ENCODE assay signal across 8 mouse cellular contexts in the genomic region with DNA sequence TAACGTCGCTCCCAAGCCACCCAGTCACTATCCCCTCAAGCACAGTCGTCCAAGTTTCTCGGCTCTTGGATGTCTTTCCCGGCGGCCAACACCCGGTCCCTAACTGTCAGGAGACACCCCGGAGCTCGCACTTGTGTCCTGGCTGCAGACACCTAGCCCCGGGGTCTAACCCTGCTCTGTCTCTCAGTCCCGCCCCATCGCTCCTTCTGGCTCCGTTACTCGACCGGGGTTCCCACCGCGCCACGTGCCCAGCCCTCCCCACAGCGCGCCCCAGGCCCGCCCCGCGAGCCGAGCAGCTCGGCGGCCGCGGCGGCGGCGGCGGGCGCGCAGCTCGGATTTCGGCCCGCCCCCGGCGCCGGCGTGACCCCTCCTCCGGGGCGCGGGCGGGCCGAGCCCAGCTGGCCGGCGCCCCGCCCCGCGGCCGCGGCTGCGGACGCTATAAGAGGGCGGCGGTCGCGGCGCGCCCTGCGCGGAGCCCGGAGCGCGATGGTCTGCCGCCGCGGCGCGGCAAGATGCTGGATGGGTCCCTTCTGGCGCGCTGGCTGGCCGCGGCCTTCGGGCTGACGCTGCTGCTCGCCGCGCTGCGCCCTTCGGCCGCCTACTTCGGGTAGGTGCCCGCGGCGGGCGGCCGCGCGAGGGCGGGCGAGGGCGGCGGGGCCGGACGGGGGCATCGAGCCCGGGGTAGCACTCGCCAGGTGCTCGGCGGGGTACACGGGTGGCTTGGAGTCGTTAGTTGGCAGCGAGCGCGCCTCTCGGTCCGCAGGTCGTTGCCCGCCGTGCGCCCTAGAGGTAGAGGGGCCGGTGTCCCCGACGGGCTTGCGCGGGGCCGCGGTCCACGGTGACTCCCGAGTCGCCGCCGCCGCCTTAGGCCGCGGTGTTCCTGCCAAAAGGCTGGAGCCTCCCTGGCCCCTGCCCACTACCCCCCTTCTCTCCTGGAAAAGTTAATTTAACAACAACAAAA. TPM values are rescaled to one million over a fixed set of nuclear protein-coding genes. Genes with fewer than 3 reads are reported as not detected.
DNase-seq lines count a peak whose midpoint lies in the region; ATAC-seq and TF ChIP-seq lines count a peak whose summit lies in the region.

A gene (plus strand): TSS at position 468 of the 961 bp plus-strand sequence.

- peak within 1 kb of the TSS; percentile 68 for H3K4me3 ChIP-seq in forebrain, embryonic 10.5 days
- H3K4me3 ChIP-seq in heart, postnatal 0 days (ENCODE audit: low read depth, low read length) = peak within 1 kb of the TSS; percentile 58
- peak within 1 kb of the TSS; percentile 72 for H3K4me3 ChIP-seq in stomach, embryonic 16.5 days (replicated peaks; ENCODE audit: low read length)

- TF ChIP-seq EP300 in heart, postnatal 0 days (IDR thresholded peaks at IDR 0.05; ENCODE audit: low read depth) = no peak

- H3K36me3 ChIP-seq in forebrain, embryonic 10.5 days (replicated peaks) = no peaks in the 10 kb centered on the region
- no peaks in the 10 kb centered on the region for H3K36me3 ChIP-seq in heart, postnatal 0 days (replicated peaks; ENCODE audit: control insufficient read depth, insufficient read depth, low read length)
- no peaks in the 10 kb centered on the region for H3K36me3 ChIP-seq in stomach, embryonic 16.5 days (ENCODE audit: control insufficient read depth, insufficient read depth, low read length)

- peak within 1 kb of the TSS; percentile 85 for H3K27ac ChIP-seq in forebrain, embryonic 10.5 days
- H3K27ac ChIP-seq in heart, postnatal 0 days (ENCODE audit: low read depth) = peak within 1 kb of the TSS; percentile 39
- no peak within 1 kb of the TSS; the same call in 1 of the 2 replicates for H3K27ac ChIP-seq in stomach, embryonic 16.5 days (ENCODE audit: low read length)

- 2% methylated on average over 122 of the region's 128 CpGs for WGBS in forebrain, embryonic 10.5 days
- under 1% methylated on average over 111 of the region's 128 CpGs for WGBS in heart, postnatal 0 days
- under 1% methylated on average over 116 of the region's 128 CpGs for WGBS in stomach, embryonic 16.5 days

- peak; percentile 80 for ATAC-seq in heart, postnatal 0 days (ENCODE audit: insufficient read depth, low read depth)
- peak; percentile 85 for ATAC-seq in stomach, embryonic 16.5 days (ENCODE audit: insufficient read depth, low FRiP score)

- H3K27me3 ChIP-seq in forebrain, embryonic 10.5 days (ENCODE audit: poor library complexity, severe bottlenecking) = peaks cover 93% of the 10 kb centered on the region
- peaks cover 45% of the 10 kb centered on the region for H3K27me3 ChIP-seq in heart, postnatal 0 days (ENCODE audit: control insufficient read depth, insufficient read depth, low read length)
- H3K27me3 ChIP-seq in stomach, embryonic 16.5 days (ENCODE audit: control insufficient read depth, insufficient read depth, low read length) = peaks cover 29% of the 10 kb centered on the region

- H3K4me1 ChIP-seq in forebrain, embryonic 10.5 days = peaks cover 68% of the 10 kb centered on the region
- H3K4me1 ChIP-seq in heart, postnatal 0 days (ENCODE audit: control insufficient read depth, insufficient read depth) = peaks cover 3% of the 10 kb centered on the region; the same call in 1 of the 2 replicates
- H3K4me1 ChIP-seq in stomach, embryonic 16.5 days (ENCODE audit: control insufficient read depth, insufficient read depth, low read length) = peaks cover 24% of the 10 kb centered on the region

- peak within 1 kb of the TSS; percentile 58 for H3K9ac ChIP-seq in heart, postnatal 0 days (replicated peaks; ENCODE audit: low read depth, low read length)
- peak within 1 kb of the TSS; percentile 80 for H3K9ac ChIP-seq in stomach, embryonic 16.5 days (ENCODE audit: low read length)

- peak; percentile 63 to 65 for DNase-seq in urinary bladder, adult 18-20 months (ENCODE audit: low spot score in 2 of 2)
- no peak for DNase-seq in urinary bladder, postnatal 10 days (ENCODE audit: low spot score)
- DNase-seq in forebrain, embryonic 10.5 days (ENCODE audit: extremely low spot score, low spot score) = peak; percentile 54
- DNase-seq in heart, postnatal 0 days (ENCODE audit: low spot score) = peak; percentile 52
- DNase-seq in kidney, postnatal 36 days = peak; percentile 53 to 84
- DNase-seq in lung, postnatal 25 days (ENCODE audit: low spot score) = peak; percentile 41
- no peak for DNase-seq in frontal cortex, postnatal 25 days (ENCODE audit: low spot score in 2 of 2)

- TF ChIP-seq CTCF in heart, postnatal 0 days (IDR thresholded peaks at IDR 0.05; ENCODE audit: low read depth) = no peak

- no peaks in the 10 kb centered on the region for H3K9me3 ChIP-seq in forebrain, embryonic 10.5 days
- no peaks in the 10 kb centered on the region for H3K9me3 ChIP-seq in heart, postnatal 0 days (replicated peaks; ENCODE audit: control insufficient read depth, low read length)
- no peaks in the 10 kb centered on the region for H3K9me3 ChIP-seq in stomach, embryonic 16.5 days (replicated peaks; ENCODE audit: control insufficient read depth, low read length)

- peak within 1 kb of the TSS; percentile 74 for H3K4me2 ChIP-seq in heart, postnatal 0 days (ENCODE audit: low read depth, low read length)
- peak within 1 kb of the TSS; percentile 85 for H3K4me2 ChIP-seq in stomach, embryonic 16.5 days (ENCODE audit: low read depth, low read length)

RNA-seq across cellular contexts. Expression of the gene that starts here (rescaled TPM):
- 9.9 and 10.9 TPM in 2 replicates for polyA plus RNA-seq in forebrain, embryonic 10.5 days (2016; fragmentation: Nextera tagmentation; extraction: Ambion mirVana)
- total RNA-seq in heart, postnatal 0 days (2014; rRNA removed; ENCODE audit: low replicate concordance) = 3.4 and 4.0 TPM in 2 replicates
- 2.8 and 2.9 TPM in 2 replicates for polyA plus RNA-seq in heart, postnatal 0 days (2015; fragmentation: Nextera tagmentation; extraction: Ambion mirVana)
- polyA plus RNA-seq in stomach, embryonic 16.5 days (2015; fragmentation: Nextera tagmentation; extraction: Ambion mirVana) = 5.6 and 5.8 TPM in 2 replicates

Comparison
In these comparisons a context has a peak if more than half of its experiments do, and no peak if none do; other contexts are left out.
1. DNase-seq: peak in urinary bladder, adult 18-20 months (2 of 2), forebrain, embryonic 10.5 days (single experiment), heart, postnatal 0 days (single experiment), kidney, postnatal 36 days (2 of 2) and lung, postnatal 25 days (single experiment); none in urinary bladder, postnatal 10 days (single experiment) and frontal cortex, postnatal 25 days (0 of 2).
2. Peak in every context shown above with its lines, with median percentiles within 50 percentile points of each other: H3K4me3 ChIP-seq.